Mouse (Mus musculus): ENCODE data around the gene Pld6. TPM values are rescaled to one million over a fixed set of nuclear protein-coding genes. Genes with fewer than 3 reads are reported as not detected.
"Not testable (repeated sequence)": the region's sequence is repeated elsewhere in the genome, so short reads cannot be mapped to it uniquely, and the experiment has no call there.

The Pld6 gene
- total RNA-seq, 2 experiments from 2014 or later, result 0.49 to 0.96 TPM

DNA sequence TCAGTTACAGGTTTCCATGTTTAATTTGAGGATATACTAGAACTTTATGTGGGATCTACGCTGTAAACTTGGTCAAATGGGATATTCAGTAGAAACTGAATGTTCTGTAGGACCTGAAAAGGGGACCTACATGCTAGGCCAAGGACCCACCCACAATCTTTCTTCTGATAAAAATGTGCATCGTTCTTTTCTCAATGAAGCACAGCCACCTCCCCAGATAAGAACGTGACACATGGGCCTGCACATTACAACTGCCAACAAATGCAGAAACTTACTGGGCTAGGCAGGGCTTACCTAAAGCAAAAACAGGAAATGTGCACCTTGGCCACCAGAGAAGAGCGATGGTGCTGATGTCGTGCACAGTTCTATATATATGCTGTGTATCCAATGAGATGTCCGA lies 32.9 kb downstream of the Pld6 start:
- no peak for DNase-seq (ENCODE audit: extremely low spot score in 1 of 2, low spot score in 1 of 2)

DNA sequence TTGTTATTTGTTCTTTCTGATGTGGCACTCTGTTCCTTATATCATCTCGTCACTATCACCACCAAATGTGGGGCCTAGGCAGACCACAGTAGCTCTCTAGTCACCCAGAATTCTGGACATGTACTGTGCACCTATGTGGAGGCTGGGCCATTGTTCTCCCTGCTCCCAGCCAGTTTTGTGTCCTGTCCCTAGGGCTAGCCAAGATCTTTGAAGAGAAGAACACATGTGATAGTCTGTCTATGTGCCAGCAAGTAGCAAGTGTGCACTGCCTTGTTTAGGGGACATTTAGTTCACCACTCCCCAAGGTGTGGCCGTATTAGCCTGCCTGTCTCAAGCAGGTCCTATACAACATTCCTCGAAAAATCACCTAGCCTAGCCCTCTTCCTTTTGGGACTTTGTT lies 38.4 kb downstream of the Pld6 start:
- DNase-seq (ENCODE audit: extremely low spot score in 1 of 2, low spot score in 1 of 2), result no peak

DNA sequence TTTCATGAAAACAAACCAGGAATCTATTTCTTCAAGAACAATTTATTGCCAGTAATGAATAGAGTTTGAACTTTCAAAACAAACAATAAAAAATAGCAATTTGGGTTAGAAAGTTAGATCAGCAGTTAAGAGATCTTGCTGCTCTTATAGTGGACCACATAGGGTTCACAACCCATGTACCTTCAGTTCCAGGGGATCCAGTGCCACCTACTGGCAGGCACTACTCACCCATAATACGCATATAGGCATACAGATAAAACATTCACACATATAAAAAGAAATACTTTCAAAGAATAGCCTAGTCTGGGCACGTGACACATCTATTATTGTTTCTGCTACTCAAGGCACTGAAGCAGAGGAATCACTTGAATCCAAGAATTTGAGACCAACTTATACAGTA lies 40.8 kb downstream of the Pld6 start:
- peak in 1 of 2 experiments; percentile 58 for DNase-seq (ENCODE audit: extremely low spot score in 1 of 2, low spot score in 1 of 2)

DNA sequence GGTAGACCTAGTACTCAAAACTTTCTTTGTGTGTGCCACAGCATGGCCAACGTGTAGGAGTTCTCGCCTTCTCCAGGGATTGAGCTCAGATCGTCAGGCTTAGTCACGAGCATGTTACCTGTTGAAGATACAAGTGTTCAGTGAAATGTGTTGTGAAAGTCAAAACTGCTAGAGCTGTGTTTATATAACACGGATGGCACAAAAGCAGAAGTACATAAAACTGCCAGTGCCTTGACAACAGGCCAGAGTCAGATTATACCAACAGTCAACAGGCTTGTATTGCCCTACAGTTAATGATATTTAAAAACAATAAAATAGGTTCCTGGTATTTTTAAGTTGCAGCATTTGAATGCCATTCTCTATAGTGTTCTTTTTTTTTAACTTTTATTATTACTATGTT lies 41.6 kb downstream of the Pld6 start:
- DNase-seq (ENCODE audit: extremely low spot score in 1 of 2, low spot score in 1 of 2), result no peak

DNA sequence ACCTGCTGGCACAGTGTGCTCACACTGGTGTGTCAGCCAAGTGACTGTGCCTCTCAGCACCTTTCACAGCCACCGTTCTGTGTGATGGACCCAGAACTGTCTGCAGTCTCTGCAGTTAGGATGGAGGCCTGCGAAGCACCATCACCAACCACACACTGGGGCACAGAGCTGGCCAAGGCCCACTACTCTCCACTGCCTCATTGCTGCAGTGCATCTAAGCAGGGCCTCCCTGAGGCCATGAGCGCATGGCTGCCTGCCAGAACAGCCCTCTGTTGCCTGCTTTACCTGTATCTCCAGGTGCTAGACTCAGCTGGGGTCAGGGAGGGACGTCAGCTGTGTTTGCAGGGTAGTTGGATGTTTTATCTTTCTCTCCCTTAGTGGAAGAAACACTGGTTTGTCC lies 43.1 kb downstream of the Pld6 start:
- no peak for DNase-seq (ENCODE audit: extremely low spot score in 1 of 2, low spot score in 1 of 2)

DNA sequence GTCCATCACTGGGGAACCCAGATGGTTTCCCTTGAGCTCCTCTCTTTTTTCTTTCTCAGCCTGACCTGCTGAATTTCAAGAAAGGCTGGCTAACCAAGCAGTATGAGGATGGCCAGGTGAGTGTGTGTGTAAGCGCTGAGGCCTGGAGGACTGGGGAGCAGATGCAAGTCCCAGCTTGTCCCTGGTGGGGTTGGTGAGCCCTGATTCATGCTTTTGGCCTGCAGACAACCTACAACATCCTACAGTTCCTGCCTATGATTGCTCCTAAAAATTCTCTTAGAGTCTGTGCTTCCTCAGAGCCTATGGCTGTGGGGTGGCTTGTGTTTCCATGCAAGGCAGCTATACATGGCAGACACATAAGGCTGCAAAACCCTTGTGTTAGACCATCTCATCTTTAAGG lies 43.7 kb downstream of the Pld6 start:
- DNase-seq (ENCODE audit: extremely low spot score in 1 of 2, low spot score in 1 of 2), result no peak

DNA sequence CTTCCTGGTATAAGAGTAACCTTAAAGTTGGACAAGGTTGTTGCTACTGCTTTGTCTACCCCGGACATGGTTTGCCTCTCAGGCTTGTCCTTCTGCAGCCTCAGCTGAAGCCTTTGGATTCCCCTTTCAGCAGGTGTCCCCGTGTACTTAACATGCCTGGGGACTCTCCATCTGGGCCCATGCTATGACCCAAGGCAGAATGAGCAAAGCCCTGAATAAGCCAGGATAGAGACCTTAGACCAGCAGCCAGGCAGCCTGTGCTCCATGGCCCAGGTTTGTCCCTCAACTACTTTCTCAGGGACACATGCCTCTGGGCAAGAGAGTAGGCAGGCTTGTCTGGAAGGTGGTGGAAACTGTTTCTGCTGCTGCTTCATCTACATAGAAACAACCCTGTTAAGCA lies 44.1 kb downstream of the Pld6 start:
- no peak for DNase-seq (ENCODE audit: extremely low spot score in 1 of 2, low spot score in 1 of 2)

DNA sequence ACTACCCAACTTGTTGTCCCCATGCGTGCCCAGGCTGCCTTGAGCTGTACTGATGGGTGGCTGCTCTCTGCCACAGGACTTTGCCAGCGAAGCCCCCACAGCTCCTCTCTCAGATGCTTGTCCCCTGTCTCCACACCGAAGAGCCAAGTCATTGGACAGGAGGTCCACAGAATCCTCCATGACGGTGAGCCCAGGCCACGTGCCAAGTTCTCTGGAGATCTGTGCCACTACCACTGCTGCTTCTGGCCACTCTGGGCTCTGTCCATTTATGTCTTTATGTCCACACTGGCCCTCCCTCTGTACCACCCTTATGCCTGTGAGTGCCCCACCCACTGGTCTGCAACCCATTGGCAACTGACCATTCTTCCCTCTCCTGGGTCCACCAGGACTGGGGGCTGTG lies 45.5 kb downstream of the Pld6 start:
- no peak for DNase-seq (ENCODE audit: extremely low spot score in 1 of 2, low spot score in 1 of 2)

DNA sequence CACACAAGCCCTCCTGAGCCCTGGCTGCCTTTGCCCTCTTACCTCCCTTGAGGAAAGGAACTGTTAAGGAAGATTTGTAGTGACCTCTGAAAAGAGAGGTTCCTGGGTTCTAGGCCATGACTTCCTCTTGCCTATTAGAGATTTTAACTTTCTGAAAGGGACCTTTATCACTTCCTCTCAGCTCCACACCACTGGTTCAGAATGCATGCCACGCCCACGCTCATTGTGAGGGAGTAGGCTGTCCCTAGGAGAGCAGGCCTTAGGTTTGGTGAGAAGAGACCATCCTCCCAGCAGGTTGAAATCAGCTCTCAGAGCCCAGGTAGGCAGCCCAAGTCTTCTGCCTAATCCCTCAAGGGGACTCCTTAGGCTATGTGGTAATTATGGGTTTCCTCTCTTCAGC lies 47.4 kb downstream of the Pld6 start:
- no peak for DNase-seq (ENCODE audit: extremely low spot score in 1 of 2, low spot score in 1 of 2)

DNA sequence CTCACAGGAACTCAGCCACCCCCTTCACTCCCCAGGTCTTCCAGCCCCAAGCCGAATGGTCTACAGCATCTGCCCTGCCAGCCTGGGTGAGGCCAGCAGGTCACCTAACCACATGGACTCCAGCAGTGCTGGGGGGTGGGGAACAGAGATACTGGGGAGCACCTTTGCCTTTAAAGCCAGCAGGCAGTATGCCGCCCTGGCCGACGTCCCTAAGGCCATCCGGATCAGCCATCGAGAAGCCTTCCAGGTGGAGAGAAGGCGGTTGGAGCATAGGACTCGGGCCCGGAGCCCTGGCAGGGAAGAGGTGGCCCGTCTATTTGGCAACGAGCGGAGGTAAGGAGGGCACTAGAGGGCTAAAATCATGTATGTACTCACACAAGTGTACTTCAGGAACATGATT lies 50.2 kb downstream of the Pld6 start:
- no peak for DNase-seq (ENCODE audit: extremely low spot score in 1 of 2, low spot score in 1 of 2)

DNA sequence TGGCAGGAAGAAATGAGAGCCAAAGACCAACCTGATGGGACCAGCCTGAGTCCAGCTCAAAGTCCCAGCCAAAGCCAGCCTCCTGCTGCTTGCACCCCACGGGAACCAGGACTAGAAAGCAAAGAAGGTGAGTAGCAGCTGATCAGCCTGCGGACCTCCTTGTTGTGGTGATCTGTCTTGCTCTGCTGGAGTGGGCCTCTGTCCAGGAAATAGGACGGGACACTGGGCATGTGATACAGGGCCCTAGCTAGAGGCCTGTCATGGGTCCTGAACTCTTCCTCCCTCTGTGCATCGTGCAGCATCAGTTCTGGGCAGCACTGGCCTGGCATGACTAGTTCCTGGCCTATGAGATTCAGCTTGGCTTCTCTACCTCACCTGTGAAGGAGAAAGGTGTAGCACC lies 51.5 kb downstream of the Pld6 start:
- not testable (repeated sequence) for DNase-seq (ENCODE audit: extremely low spot score in 1 of 2, low spot score in 1 of 2)

DNA sequence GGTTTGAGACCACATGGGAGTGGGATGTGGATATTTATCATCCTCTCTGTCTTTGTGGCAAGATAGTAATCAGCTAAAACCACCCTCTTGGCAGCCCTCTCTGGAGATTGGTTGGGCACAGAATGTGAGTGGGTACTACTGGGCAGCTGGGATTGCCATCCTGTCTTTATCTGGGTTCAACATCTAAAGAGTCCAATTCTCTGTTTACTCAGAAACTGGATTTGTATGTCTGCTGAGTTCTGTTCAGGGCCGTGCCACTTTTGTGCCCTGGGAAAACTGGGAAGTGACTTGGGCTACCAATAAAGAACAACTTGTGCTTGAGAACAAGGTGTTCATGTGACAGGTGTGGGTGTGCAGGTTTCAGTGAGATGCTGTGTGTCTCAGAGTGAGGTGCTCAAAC lies 53.1 kb downstream of the Pld6 start:
- no peak for DNase-seq (ENCODE audit: extremely low spot score in 1 of 2, low spot score in 1 of 2)

Other genes with a start within 250 kb of the Pld6 start
- under 1 TPM; 0.64 to 0.92 TPM for gene Nlrp3, start 246.1 kb downstream of the Pld6 start, total RNA-seq (2021)
- not detected for gene Olfr222, start 211.4 kb downstream of the Pld6 start, total RNA-seq (2021)
- gene Olfr223, start 194.4 kb downstream of the Pld6 start, total RNA-seq (2021), result not detected
- gene Mprip, start 126.3 kb downstream of the Pld6 start, total RNA-seq (2021), result 100 to 1,000 TPM; 267 to 302 TPM
- gene Flcn, start 22.4 kb upstream of the Pld6 start, total RNA-seq (2021), result 10 to 100 TPM; 44.8 to 47.1 TPM
- gene Nt5m, start 51.8 kb upstream of the Pld6 start, total RNA-seq (2021), result 10 to 100 TPM; 59.8 to 63.3 TPM
- 10 to 100 TPM; 73.7 to 74.6 TPM for gene Cops3, start 52.2 kb upstream of the Pld6 start, total RNA-seq (2021)
- gene Med9, start 160.6 kb upstream of the Pld6 start, total RNA-seq (2021), result 10 to 100 TPM; 34.7 to 38.8 TPM
- 10 to 100 TPM; 54.8 to 67.0 TPM for gene Rasd1, start 177.3 kb upstream of the Pld6 start, total RNA-seq (2021)

Measured in layer of hippocampus, postnatal 25 days (tissue).